Mouse (Mus musculus): ENCODE measurements at regions not wholly inside any gene's neighbourhood (a gene's known extent, or its start where the extent isn't known, plus 50 kb on each side); places are given as distances from the start of the nearest gene placed in this dataset.

DNA sequence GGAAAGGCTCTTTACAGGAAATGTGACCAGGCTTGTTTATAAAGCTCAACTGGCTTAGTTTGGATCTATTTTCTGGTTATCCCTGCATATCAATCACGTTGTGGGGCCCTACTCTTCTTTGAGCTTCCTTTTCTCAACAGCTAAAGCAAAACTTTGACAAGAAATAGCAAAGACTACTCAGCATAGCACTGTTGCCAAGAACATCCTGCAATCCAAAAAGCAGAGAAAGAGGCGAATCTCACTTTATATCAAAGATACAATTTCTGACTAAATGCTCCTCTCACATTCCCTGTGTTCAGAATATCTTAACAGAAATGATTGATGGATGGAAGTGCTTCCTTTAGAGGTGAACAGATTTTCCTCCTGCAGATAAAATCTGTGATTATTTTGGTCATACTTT, 666.1 kb downstream of the Efnb2 start:
- no peaks in the 10 kb centered on the region for H3K27me3 ChIP-seq (ENCODE audit: insufficient read depth, low read length)
- WGBS: 54% methylated on average over 2 of the region's 2 CpGs

DNA sequence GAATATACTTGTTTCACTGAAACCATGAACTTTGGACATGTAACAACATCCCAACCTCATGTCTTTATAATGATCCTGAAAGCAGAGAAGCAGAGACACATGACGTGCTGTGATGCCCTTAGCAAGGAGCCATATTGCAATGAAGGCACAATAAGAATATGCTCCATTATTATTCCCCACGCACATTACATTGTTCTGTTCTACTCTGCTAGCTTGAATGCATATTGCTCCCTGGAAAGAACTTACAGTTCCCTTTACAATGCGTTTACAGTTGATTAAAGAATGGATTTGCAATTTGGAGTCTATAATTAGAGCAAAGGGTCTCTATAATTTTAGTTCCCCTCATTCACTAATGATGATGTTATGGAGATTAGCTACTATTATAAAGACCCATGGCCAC, 672.2 kb downstream of the Efnb2 start:
- ATAC-seq (ENCODE audit: low FRiP score, low TSS enrichment): no peak
- H3K9me3 ChIP-seq (ENCODE audit: low read length): no peaks in the 10 kb centered on the region
- H3K27me3 ChIP-seq (ENCODE audit: insufficient read depth, low read length): no peaks in the 10 kb centered on the region
- H3K36me3 ChIP-seq (ENCODE audit: insufficient read depth, low read length): no peaks in the 10 kb centered on the region
- H3K4me2 ChIP-seq (replicated peaks; ENCODE audit: low read depth, low read length): no peak overlapping the region
- H3K4me1 ChIP-seq (ENCODE audit: insufficient read depth, low read length): no peaks in the 10 kb centered on the region
- H3K9ac ChIP-seq (replicated peaks; ENCODE audit: low read length): no peak overlapping the region
- H3K4me3 ChIP-seq (ENCODE audit: low read length): no peak overlapping the region
- WGBS: 90% methylated on average over 3 of the region's 3 CpGs
- no peak overlapping the region for H3K27ac ChIP-seq (ENCODE audit: low read length)

More for the DNA sequence above, 666.1 kb downstream of the Efnb2 start:
- no peak overlapping the region for H3K4me2 ChIP-seq (replicated peaks; ENCODE audit: low read depth, low read length)
- no peak for ATAC-seq (ENCODE audit: low FRiP score, low TSS enrichment)
- H3K9ac ChIP-seq (replicated peaks; ENCODE audit: low read length): no peak overlapping the region
- no peaks in the 10 kb centered on the region for H3K36me3 ChIP-seq (ENCODE audit: insufficient read depth, low read length)
- H3K27ac ChIP-seq (ENCODE audit: low read length): no peak overlapping the region
- no peak overlapping the region for H3K4me3 ChIP-seq (ENCODE audit: low read length)
- H3K9me3 ChIP-seq (ENCODE audit: low read length): no peaks in the 10 kb centered on the region
- no peaks in the 10 kb centered on the region for H3K4me1 ChIP-seq (ENCODE audit: insufficient read depth, low read length)

GRCm38 (mm10) chr8:7977020-7977419, 684.0 kb downstream of the Efnb2 start:
- 63% methylated on average over 6 of the region's 6 CpGs for WGBS
- H3K27me3 ChIP-seq (ENCODE audit: insufficient read depth, low read length): no peaks in the 10 kb centered on the region
- ATAC-seq (ENCODE audit: low FRiP score, low TSS enrichment): no peak

GRCm38 (mm10) chr8:7973791-7974190, 687.3 kb downstream of the Efnb2 start:
- Histone ChIP-seq H3K4me3 (ENCODE audit: low read length) (no peak overlapping the region), H3K27ac (ENCODE audit: low read length) (no peak overlapping the region), H3K4me2 (replicated peaks; ENCODE audit: low read depth, low read length) (no peak overlapping the region), H3K9me3 (ENCODE audit: low read length) (no peaks in the 10 kb centered on the region), H3K4me1 (ENCODE audit: insufficient read depth, low read length) (no peaks in the 10 kb centered on the region), H3K27me3 (ENCODE audit: insufficient read depth, low read length) (no peaks in the 10 kb centered on the region), H3K36me3 (ENCODE audit: insufficient read depth, low read length) (no peaks in the 10 kb centered on the region), H3K9ac (replicated peaks; ENCODE audit: low read length) (no peak overlapping the region)
- no peak for ATAC-seq (ENCODE audit: low FRiP score, low TSS enrichment)
- 83% methylated on average over 4 of the region's 4 CpGs for WGBS

More at GRCm38 (mm10) chr8:7977020-7977419, 684.0 kb downstream of the Efnb2 start:
- Histone ChIP-seq H3K27ac (ENCODE audit: low read length) (no peak overlapping the region), H3K4me3 (ENCODE audit: low read length) (no peak overlapping the region), H3K9ac (replicated peaks; ENCODE audit: low read length) (no peak overlapping the region), H3K9me3 (ENCODE audit: low read length) (no peaks in the 10 kb centered on the region), H3K4me2 (replicated peaks; ENCODE audit: low read depth, low read length) (no peak overlapping the region), H3K36me3 (ENCODE audit: insufficient read depth, low read length) (no peaks in the 10 kb centered on the region), H3K4me1 (ENCODE audit: insufficient read depth, low read length) (no peaks in the 10 kb centered on the region)

- no peaks in the 10 kb centered on the region for H3K36me3 ChIP-seq (ENCODE audit: insufficient read depth, low read length)
- no peaks in the 10 kb centered on the region for H3K9me3 ChIP-seq (ENCODE audit: low read length)
- no peaks in the 10 kb centered on the region for H3K4me1 ChIP-seq (ENCODE audit: insufficient read depth, low read length)
- no peak overlapping the region for H3K27ac ChIP-seq (ENCODE audit: low read length)
- H3K4me2 ChIP-seq (replicated peaks; ENCODE audit: low read depth, low read length): no peak overlapping the region
- WGBS: 96% methylated on average over 2 of the region's 2 CpGs
- H3K4me3 ChIP-seq (ENCODE audit: low read length): no peak overlapping the region
- H3K27me3 ChIP-seq (ENCODE audit: insufficient read depth, low read length): no peaks in the 10 kb centered on the region
- ATAC-seq (ENCODE audit: low FRiP score, low TSS enrichment): no peak
- no peak overlapping the region for H3K9ac ChIP-seq (replicated peaks; ENCODE audit: low read length)
Measured at GRCm38 (mm10) chr8:7964276-7964675, 696.8 kb downstream of the Efnb2 start.

DNA sequence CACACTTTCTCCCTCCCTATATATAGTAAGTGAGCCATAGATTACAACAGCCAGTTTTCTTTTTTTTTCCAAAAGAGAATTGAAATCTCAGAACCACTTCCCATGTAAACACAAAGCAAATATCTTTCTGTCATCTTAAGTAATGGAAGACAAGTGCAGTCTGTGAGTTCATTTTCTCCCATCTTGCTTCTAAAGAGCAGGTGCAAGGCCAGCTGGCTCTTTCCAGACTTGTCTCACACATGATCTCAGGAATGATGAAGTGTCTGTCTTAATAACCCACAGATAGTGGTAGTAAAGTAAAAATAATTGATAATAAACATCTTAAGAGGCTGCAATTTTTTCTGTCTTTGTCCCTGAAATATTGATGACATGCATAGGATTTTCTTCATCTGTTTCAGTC, 704.3 kb downstream of the Efnb2 start:
- Histone ChIP-seq H3K4me2 (replicated peaks; ENCODE audit: low read depth, low read length) (no peak overlapping the region), H3K4me1 (ENCODE audit: insufficient read depth, low read length) (no peaks in the 10 kb centered on the region), H3K9ac (replicated peaks; ENCODE audit: low read length) (no peak overlapping the region), H3K36me3 (ENCODE audit: insufficient read depth, low read length) (no peaks in the 10 kb centered on the region), H3K9me3 (ENCODE audit: low read length) (no peaks in the 10 kb centered on the region), H3K4me3 (ENCODE audit: low read length) (no peak overlapping the region), H3K27ac (ENCODE audit: low read length) (no peak overlapping the region), H3K27me3 (ENCODE audit: insufficient read depth, low read length) (no peaks in the 10 kb centered on the region)
- no peak for ATAC-seq (ENCODE audit: low FRiP score, low TSS enrichment)

- 92% methylated on average over 3 of the region's 3 CpGs for WGBS
Measured at GRCm38 (mm10) chr8:7954851-7955250, 706.2 kb downstream of the Efnb2 start.

DNA sequence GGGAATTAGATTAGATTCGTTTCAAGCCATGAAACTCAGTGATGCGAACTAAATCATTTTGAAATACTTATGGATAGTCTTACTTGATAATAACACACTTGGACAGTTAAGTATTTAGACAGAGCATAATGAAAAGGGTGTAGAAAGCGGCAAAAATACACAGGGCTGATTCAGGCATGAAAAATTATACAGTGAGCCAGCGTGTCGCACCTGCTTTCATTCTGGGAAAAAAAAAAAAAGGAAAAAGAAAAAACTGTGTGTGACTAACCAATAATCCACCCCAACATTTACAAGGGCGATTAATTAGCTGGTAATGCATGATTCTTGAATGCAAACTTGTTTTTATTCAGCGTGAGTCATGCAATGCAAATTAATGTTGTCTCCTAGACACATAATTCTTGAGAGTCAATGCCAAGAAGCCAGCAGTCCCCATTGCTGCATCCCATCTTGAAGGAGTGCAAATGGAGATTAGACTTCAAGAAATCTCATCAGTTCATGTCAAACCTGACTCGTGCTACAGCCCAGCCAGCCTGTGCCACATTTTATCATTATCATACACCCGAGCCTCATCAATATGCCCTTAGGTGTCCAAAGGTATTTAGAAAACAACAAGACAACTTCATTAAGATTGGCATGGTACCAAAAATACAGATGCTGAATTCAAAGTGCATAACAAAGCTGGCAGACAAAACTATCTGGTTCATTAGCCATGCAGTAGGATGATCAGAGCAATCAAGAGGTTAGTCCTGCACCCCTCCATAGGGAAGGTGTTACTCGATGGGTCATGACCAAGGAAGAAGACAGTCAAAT, 714.9 kb downstream of the Efnb2 start:
- Histone ChIP-seq H3K4me3 (ENCODE audit: low read length) (no peak overlapping the region), H3K4me1 (ENCODE audit: insufficient read depth, low read length) (no peaks in the 10 kb centered on the region), H3K9ac (replicated peaks; ENCODE audit: low read length) (no peak overlapping the region), H3K9me3 (ENCODE audit: low read length) (no peaks in the 10 kb centered on the region), H3K4me2 (replicated peaks; ENCODE audit: low read depth, low read length) (no peak overlapping the region), H3K27ac (ENCODE audit: low read length) (no peak overlapping the region), H3K27me3 (ENCODE audit: insufficient read depth, low read length) (no peaks in the 10 kb centered on the region), H3K36me3 (ENCODE audit: insufficient read depth, low read length) (no peaks in the 10 kb centered on the region)
- ATAC-seq (ENCODE audit: low FRiP score, low TSS enrichment): no peak
- 82% methylated on average over 10 of the region's 10 CpGs for WGBS

More at GRCm38 (mm10) chr8:7954851-7955250, 706.2 kb downstream of the Efnb2 start:
- Histone ChIP-seq H3K4me1 (ENCODE audit: insufficient read depth, low read length) (no peaks in the 10 kb centered on the region), H3K9ac (replicated peaks; ENCODE audit: low read length) (no peak overlapping the region), H3K4me2 (replicated peaks; ENCODE audit: low read depth, low read length) (no peak overlapping the region), H3K36me3 (ENCODE audit: insufficient read depth, low read length) (no peaks in the 10 kb centered on the region), H3K9me3 (ENCODE audit: low read length) (no peaks in the 10 kb centered on the region), H3K27me3 (ENCODE audit: insufficient read depth, low read length) (no peaks in the 10 kb centered on the region), H3K27ac (ENCODE audit: low read length) (no peak overlapping the region), H3K4me3 (ENCODE audit: low read length) (no peak overlapping the region)
- no peak for ATAC-seq (ENCODE audit: low FRiP score, low TSS enrichment)

GRCm38 (mm10) chr8:7936596-7936995, 724.4 kb downstream of the Efnb2 start:
- H3K4me1 ChIP-seq (ENCODE audit: insufficient read depth, low read length): no peaks in the 10 kb centered on the region
- H3K27me3 ChIP-seq (ENCODE audit: insufficient read depth, low read length): no peaks in the 10 kb centered on the region
- ATAC-seq (ENCODE audit: low FRiP score, low TSS enrichment): no peak
- H3K27ac ChIP-seq (ENCODE audit: low read length): no peak overlapping the region
- H3K36me3 ChIP-seq (ENCODE audit: insufficient read depth, low read length): no peaks in the 10 kb centered on the region
- WGBS: 86% methylated on average over 2 of the region's 2 CpGs
- H3K9me3 ChIP-seq (ENCODE audit: low read length): no peaks in the 10 kb centered on the region
- no peak overlapping the region for H3K9ac ChIP-seq (replicated peaks; ENCODE audit: low read length)
- no peak overlapping the region for H3K4me2 ChIP-seq (replicated peaks; ENCODE audit: low read depth, low read length)
- H3K4me3 ChIP-seq (ENCODE audit: low read length): no peak overlapping the region

- WGBS: 66% methylated on average over 8 of the region's 8 CpGs
- no peak overlapping the region for H3K4me3 ChIP-seq (ENCODE audit: low read length)
- no peak overlapping the region for H3K4me2 ChIP-seq (replicated peaks; ENCODE audit: low read depth, low read length)
- H3K4me1 ChIP-seq (ENCODE audit: insufficient read depth, low read length): no peaks in the 10 kb centered on the region
- H3K36me3 ChIP-seq (ENCODE audit: insufficient read depth, low read length): no peaks in the 10 kb centered on the region
- ATAC-seq (ENCODE audit: low FRiP score, low TSS enrichment): no peak
- H3K9me3 ChIP-seq (ENCODE audit: low read length): no peaks in the 10 kb centered on the region
- H3K27me3 ChIP-seq (ENCODE audit: insufficient read depth, low read length): no peaks in the 10 kb centered on the region
- no peak overlapping the region for H3K9ac ChIP-seq (replicated peaks; ENCODE audit: low read length)
- H3K27ac ChIP-seq (ENCODE audit: low read length): no peak overlapping the region
Measured at GRCm38 (mm10) chr8:7919416-7919815, 741.6 kb downstream of the Efnb2 start.
